Mouse (Mus musculus): ENCODE data around the gene Elmo1. TPM values are rescaled to one million over a fixed set of nuclear protein-coding genes. Genes with fewer than 3 reads are reported as not detected.

Gene Elmo1
- polyA plus RNA-seq, 1 experiment = 56.1 TPM

- TF ChIP-seq POLR2A (IDR thresholded peaks at IDR 0.05; ENCODE audit: extremely low read depth, insufficient read depth, low read length) (no peak), CTCF (IDR thresholded peaks at IDR 0.05; ENCODE audit: extremely low read depth, insufficient read depth, low read length) (no peak)
- Histone ChIP-seq H3K4me1 (ENCODE audit: control insufficient read depth, insufficient read depth, low read length) (peaks cover 5% of the 10 kb centered on the region), H3K27ac (ENCODE audit: insufficient read depth, low read length) (no peak overlapping the region), H3K4me3 (ENCODE audit: insufficient read depth, low read length) (no peak overlapping the region)
Observed at GRCm38 (mm10) chr13:20392824-20393598, 302.6 kb downstream of the Elmo1 start.

- TF ChIP-seq CTCF (IDR thresholded peaks at IDR 0.05; ENCODE audit: extremely low read depth, insufficient read depth, low read length) (no peak), POLR2A (IDR thresholded peaks at IDR 0.05; ENCODE audit: extremely low read depth, insufficient read depth, low read length) (no peak)
- H3K27ac ChIP-seq (ENCODE audit: insufficient read depth, low read length) = no peak overlapping the region
- no peak overlapping the region for H3K4me3 ChIP-seq (ENCODE audit: insufficient read depth, low read length)
Observed at GRCm38 (mm10) chr13:20397744-20398143, 307.3 kb downstream of the Elmo1 start.

GRCm38 (mm10) chr13:20398311-20398710 is 307.9 kb downstream of the Elmo1 start:
- Histone ChIP-seq H3K4me1 (ENCODE audit: control insufficient read depth, insufficient read depth, low read length) (peaks cover 5% of the 10 kb centered on the region), H3K27ac (ENCODE audit: insufficient read depth, low read length) (no peak overlapping the region), H3K4me3 (ENCODE audit: insufficient read depth, low read length) (no peak overlapping the region)
- TF ChIP-seq CTCF (IDR thresholded peaks at IDR 0.05; ENCODE audit: extremely low read depth, insufficient read depth, low read length) = no peak
- TF ChIP-seq POLR2A (IDR thresholded peaks at IDR 0.05; ENCODE audit: extremely low read depth, insufficient read depth, low read length) = no peak

More at GRCm38 (mm10) chr13:20397744-20398143, 307.3 kb downstream of the Elmo1 start:
- peaks cover 5% of the 10 kb centered on the region for H3K4me1 ChIP-seq (ENCODE audit: control insufficient read depth, insufficient read depth, low read length)

- Histone ChIP-seq H3K4me3 (ENCODE audit: insufficient read depth, low read length) (no peak overlapping the region), H3K4me1 (ENCODE audit: control insufficient read depth, insufficient read depth, low read length) (no peaks in the 10 kb centered on the region), H3K27ac (ENCODE audit: insufficient read depth, low read length) (no peak overlapping the region)
- TF ChIP-seq CTCF (IDR thresholded peaks at IDR 0.05; ENCODE audit: extremely low read depth, insufficient read depth, low read length) = no peak
- TF ChIP-seq POLR2A (IDR thresholded peaks at IDR 0.05; ENCODE audit: extremely low read depth, insufficient read depth, low read length) = no peak
Observed at GRCm38 (mm10) chr13:20404530-20404929, 314.1 kb downstream of the Elmo1 start.

GRCm38 (mm10) chr13:20406470-20407213 is 316.2 kb downstream of the Elmo1 start:
- Histone ChIP-seq H3K27ac (ENCODE audit: insufficient read depth, low read length) (no peak overlapping the region), H3K4me3 (ENCODE audit: insufficient read depth, low read length) (no peak overlapping the region)
- TF ChIP-seq POLR2A (IDR thresholded peaks at IDR 0.05; ENCODE audit: extremely low read depth, insufficient read depth, low read length) (no peak), CTCF (IDR thresholded peaks at IDR 0.05; ENCODE audit: extremely low read depth, insufficient read depth, low read length) (no peak)

GRCm38 (mm10) chr13:20410306-20411101 is 320.1 kb downstream of the Elmo1 start:
- H3K4me3 ChIP-seq (ENCODE audit: insufficient read depth, low read length) = no peak overlapping the region
- TF ChIP-seq CTCF (IDR thresholded peaks at IDR 0.05; ENCODE audit: extremely low read depth, insufficient read depth, low read length) (no peak), POLR2A (IDR thresholded peaks at IDR 0.05; ENCODE audit: extremely low read depth, insufficient read depth, low read length) (no peak)
- H3K27ac ChIP-seq (ENCODE audit: insufficient read depth, low read length) = no peak overlapping the region
- no peaks in the 10 kb centered on the region for H3K4me1 ChIP-seq (ENCODE audit: control insufficient read depth, insufficient read depth, low read length)

More at GRCm38 (mm10) chr13:20406470-20407213, 316.2 kb downstream of the Elmo1 start:
- H3K4me1 ChIP-seq (ENCODE audit: control insufficient read depth, insufficient read depth, low read length) = no peaks in the 10 kb centered on the region

- Histone ChIP-seq H3K4me3 (ENCODE audit: insufficient read depth, low read length) (no peak overlapping the region), H3K4me1 (ENCODE audit: control insufficient read depth, insufficient read depth, low read length) (no peaks in the 10 kb centered on the region)
Observed at GRCm38 (mm10) chr13:20416691-20417660, 326.6 kb downstream of the Elmo1 start.

GRCm38 (mm10) chr13:20430998-20431397 is 340.6 kb downstream of the Elmo1 start:
- Histone ChIP-seq H3K4me1 (ENCODE audit: control insufficient read depth, insufficient read depth, low read length) (peaks cover 5% of the 10 kb centered on the region), H3K27ac (ENCODE audit: insufficient read depth, low read length) (peak overlapping the region; percentile 85; the same call in 1 of the 2 replicates), H3K4me3 (ENCODE audit: insufficient read depth, low read length) (no peak overlapping the region)
- no peak for TF ChIP-seq CTCF (IDR thresholded peaks at IDR 0.05; ENCODE audit: extremely low read depth, insufficient read depth, low read length)
- TF ChIP-seq POLR2A (IDR thresholded peaks at IDR 0.05; ENCODE audit: extremely low read depth, insufficient read depth, low read length) = no peak

More at GRCm38 (mm10) chr13:20416691-20417660, 326.6 kb downstream of the Elmo1 start:
- no peak overlapping the region for H3K27ac ChIP-seq (ENCODE audit: insufficient read depth, low read length)
- TF ChIP-seq POLR2A (IDR thresholded peaks at IDR 0.05; ENCODE audit: extremely low read depth, insufficient read depth, low read length) (no peak), CTCF (IDR thresholded peaks at IDR 0.05; ENCODE audit: extremely low read depth, insufficient read depth, low read length) (no peak)

Data from cortical plate, adult 2 months (tissue).